In genomic region chr16:97593057-97593456, GRCm38 (mm10) we compare ENCODE assay signal across 8 mouse cellular contexts. TPM values are rescaled to one million over a fixed set of nuclear protein-coding genes. Genes with fewer than 3 reads are reported as not detected.
DNase-seq lines count a peak whose midpoint lies in the region; ATAC-seq and TF ChIP-seq lines count a peak whose summit lies in the region.

No protein-coding gene starts in this region.

- H3K9me3 ChIP-seq in hindbrain, embryonic 14.5 days (ENCODE audit: control insufficient read depth, low read length), result no peaks in the 10 kb centered on the region
- H3K9me3 ChIP-seq in hindbrain, embryonic 16.5 days (ENCODE audit: control insufficient read depth, low read length), result no peaks in the 10 kb centered on the region
- no peaks in the 10 kb centered on the region for H3K9me3 ChIP-seq in limb, embryonic 14.5 days (ENCODE audit: control insufficient read depth, low read length)

- no peak overlapping the region for H3K4me3 ChIP-seq in hindbrain, embryonic 14.5 days (replicated peaks; ENCODE audit: low read length)
- H3K4me3 ChIP-seq in hindbrain, embryonic 16.5 days (ENCODE audit: low read length), result no peak overlapping the region
- H3K4me3 ChIP-seq in limb, embryonic 14.5 days (replicated peaks; ENCODE audit: low read length), result no peak overlapping the region

- WGBS in hindbrain, embryonic 14.5 days, result 28% methylated on average over 1 of the region's 1 CpGs
- 17% methylated on average over 1 of the region's 1 CpGs for WGBS in hindbrain, embryonic 16.5 days
- WGBS in limb, embryonic 14.5 days, result 27% methylated on average over 1 of the region's 1 CpGs

- H3K27ac ChIP-seq in hindbrain, embryonic 14.5 days, result no peak overlapping the region
- no peak overlapping the region for H3K27ac ChIP-seq in hindbrain, embryonic 16.5 days (ENCODE audit: low read depth, low read length)
- no peak overlapping the region for H3K27ac ChIP-seq in limb, embryonic 14.5 days (replicated peaks; ENCODE audit: low read depth, low read length)

- ATAC-seq in hindbrain, embryonic 14.5 days (ENCODE audit: low FRiP score), result no peak
- ATAC-seq in hindbrain, embryonic 16.5 days, result no peak
- 0 out of 2 replicates have a peak, but pooled peaks have one; percentile 71 for ATAC-seq in erythroid progenitor cell, adult 5-6 weeks (replicated peaks; ENCODE audit: low FRiP score, poor library complexity, severe bottlenecking)
- no peak for ATAC-seq in limb, embryonic 14.5 days (ENCODE audit: low FRiP score, low read depth)

- H3K4me2 ChIP-seq in hindbrain, embryonic 14.5 days (replicated peaks), result no peak overlapping the region
- no peak overlapping the region for H3K4me2 ChIP-seq in hindbrain, embryonic 16.5 days (ENCODE audit: low read length)
- H3K4me2 ChIP-seq in limb, embryonic 14.5 days (replicated peaks; ENCODE audit: low read depth, low read length, severe bottlenecking), result no peak overlapping the region

- TF ChIP-seq POLR2A in limb, embryonic 14.5 days (IDR thresholded peaks at IDR 0.05; ENCODE audit: borderline replicate concordance, extremely low read depth, insufficient read depth, insufficient read length), result no peak

- no peak overlapping the region for H3K9ac ChIP-seq in hindbrain, embryonic 14.5 days
- no peak overlapping the region for H3K9ac ChIP-seq in hindbrain, embryonic 16.5 days (ENCODE audit: low read depth, low read length)
- H3K9ac ChIP-seq in limb, embryonic 14.5 days (ENCODE audit: low read depth, low read length, severe bottlenecking), result no peak overlapping the region

- no peaks in the 10 kb centered on the region for H3K36me3 ChIP-seq in hindbrain, embryonic 14.5 days (replicated peaks; ENCODE audit: control insufficient read depth, insufficient read depth)
- H3K36me3 ChIP-seq in hindbrain, embryonic 16.5 days (ENCODE audit: control insufficient read depth, insufficient read depth, low read length), result no peaks in the 10 kb centered on the region
- H3K36me3 ChIP-seq in limb, embryonic 14.5 days (ENCODE audit: control insufficient read depth, insufficient read depth, low read length), result no peaks in the 10 kb centered on the region

- H3K4me1 ChIP-seq in hindbrain, embryonic 14.5 days (replicated peaks; ENCODE audit: control insufficient read depth, insufficient read depth, low read length), result no peaks in the 10 kb centered on the region
- H3K4me1 ChIP-seq in hindbrain, embryonic 16.5 days (ENCODE audit: control insufficient read depth, insufficient read depth, low read depth, low read length), result no peaks in the 10 kb centered on the region
- H3K4me1 ChIP-seq in limb, embryonic 14.5 days (ENCODE audit: control insufficient read depth, insufficient read depth, low read length), result no peaks in the 10 kb centered on the region

- DNase-seq in hindbrain, embryonic 14.5 days (ENCODE audit: low spot score), result peak; percentile 75
- peak; percentile 94 for DNase-seq in adrenal gland, postnatal 10 days
- DNase-seq in kidney, adult 18-20 months, result peak; percentile 93
- DNase-seq in limb, embryonic 14.5 days (ENCODE audit: low spot score), result peak; percentile 48
- DNase-seq in retina, postnatal 1 day, result peak; percentile 72
- peak; percentile 62 to 76 for DNase-seq in thymus, postnatal 36 days

- no peaks in the 10 kb centered on the region for H3K27me3 ChIP-seq in hindbrain, embryonic 14.5 days (ENCODE audit: control insufficient read depth, insufficient read depth, low read length)
- H3K27me3 ChIP-seq in hindbrain, embryonic 16.5 days (replicated peaks; ENCODE audit: control insufficient read depth, insufficient read depth, low read length), result no peaks in the 10 kb centered on the region
- H3K27me3 ChIP-seq in limb, embryonic 14.5 days (ENCODE audit: control insufficient read depth, insufficient read depth, low read length), result no peaks in the 10 kb centered on the region

RNA-seq across cellular contexts. Expression of gene Tmprss2, which starts 17.9 kb away (rescaled TPM):
- polyA plus RNA-seq in hindbrain, embryonic 14.5 days (2014; fragmentation: Nextera tagmentation; extraction: Ambion mirVana), result not detected in 2 replicates
- polyA plus RNA-seq in hindbrain, embryonic 16.5 days (2015; fragmentation: Nextera tagmentation; extraction: Ambion mirVana), result 0.11 and 0.27 TPM in 2 replicates
- under 1 TPM; 0.12 to 0.90 TPM for total RNA-seq in adrenal gland, postnatal 10 days (2021)
- total RNA-seq in erythroid progenitor cell, adult 5-6 weeks (2015; ENCODE audit: low replicate concordance), result not detected in 2 replicates
- total RNA-seq in erythroid progenitor cell, adult 5-6 weeks (2017; ENCODE audit: low replicate concordance), result not detected in 2 replicates
- 1.5 and 1.9 TPM in 2 replicates for polyA plus RNA-seq in limb, embryonic 14.5 days (2012; rRNA removed)
- 1.8 and 2.0 TPM in 2 replicates for polyA plus RNA-seq in limb, embryonic 14.5 days (2014; fragmentation: Nextera tagmentation; extraction: Ambion mirVana)
